Mouse (Mus musculus): ENCODE results near the gene Ece2. TPM values are rescaled to one million over a fixed set of nuclear protein-coding genes. Genes with fewer than 3 reads are reported as not detected.
A peak's percentile ranks its signal among the peaks of the same experiment; 100 is the strongest.

The Ece2 gene
- polyA plus RNA-seq, 1 experiment from 2014 or later = 4.9 TPM

DNA sequence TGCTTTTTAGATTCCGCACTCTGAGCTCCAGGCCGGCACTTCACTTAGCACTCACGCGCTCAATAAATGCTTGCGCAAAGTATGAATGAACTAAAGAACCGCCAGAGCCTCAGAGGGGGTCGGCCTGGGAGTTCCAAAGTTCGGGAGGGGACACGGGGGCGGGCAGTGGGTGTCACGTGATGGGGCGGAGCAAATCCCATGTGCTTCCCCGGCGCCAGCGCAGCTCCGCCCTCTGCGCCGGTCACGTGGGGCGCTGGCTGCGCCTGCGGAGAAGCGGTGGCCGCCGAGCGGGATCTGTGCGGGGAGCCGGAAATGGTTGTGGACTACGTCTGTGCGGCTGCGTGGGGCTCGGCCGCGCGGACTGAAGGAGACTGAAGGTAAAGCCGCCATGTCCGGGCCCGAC, 42.9 kb downstream of the Ece2 start:
- under 1% methylated on average over 34 of the region's 38 CpGs for WGBS
- ATAC-seq (replicated peaks; ENCODE audit: low FRiP score) = peak; percentile 97
- Histone ChIP-seq H3K36me3 (ENCODE audit: control insufficient read depth, insufficient read depth, low read length) (no peaks in the 10 kb centered on the region), H3K27ac (ENCODE audit: low read depth, low read length) (peak overlapping the region; percentile 89), H3K9ac (ENCODE audit: low read length) (peak overlapping the region; percentile 96), H3K4me1 (replicated peaks; ENCODE audit: control insufficient read depth, insufficient read depth, low read length) (peaks cover 8% of the 10 kb centered on the region), H3K27me3 (ENCODE audit: control insufficient read depth, insufficient read depth, low read length) (no peaks in the 10 kb centered on the region), H3K9me3 (ENCODE audit: control insufficient read depth, low read length) (no peaks in the 10 kb centered on the region), H3K4me2 (ENCODE audit: low read depth, low read length, severe bottlenecking) (peak overlapping the region; percentile 57), H3K4me3 (ENCODE audit: low read depth, low read length) (peak overlapping the region; percentile 100)
- DNase-seq (ENCODE audit: low spot score) = peak; percentile 97

DNA sequence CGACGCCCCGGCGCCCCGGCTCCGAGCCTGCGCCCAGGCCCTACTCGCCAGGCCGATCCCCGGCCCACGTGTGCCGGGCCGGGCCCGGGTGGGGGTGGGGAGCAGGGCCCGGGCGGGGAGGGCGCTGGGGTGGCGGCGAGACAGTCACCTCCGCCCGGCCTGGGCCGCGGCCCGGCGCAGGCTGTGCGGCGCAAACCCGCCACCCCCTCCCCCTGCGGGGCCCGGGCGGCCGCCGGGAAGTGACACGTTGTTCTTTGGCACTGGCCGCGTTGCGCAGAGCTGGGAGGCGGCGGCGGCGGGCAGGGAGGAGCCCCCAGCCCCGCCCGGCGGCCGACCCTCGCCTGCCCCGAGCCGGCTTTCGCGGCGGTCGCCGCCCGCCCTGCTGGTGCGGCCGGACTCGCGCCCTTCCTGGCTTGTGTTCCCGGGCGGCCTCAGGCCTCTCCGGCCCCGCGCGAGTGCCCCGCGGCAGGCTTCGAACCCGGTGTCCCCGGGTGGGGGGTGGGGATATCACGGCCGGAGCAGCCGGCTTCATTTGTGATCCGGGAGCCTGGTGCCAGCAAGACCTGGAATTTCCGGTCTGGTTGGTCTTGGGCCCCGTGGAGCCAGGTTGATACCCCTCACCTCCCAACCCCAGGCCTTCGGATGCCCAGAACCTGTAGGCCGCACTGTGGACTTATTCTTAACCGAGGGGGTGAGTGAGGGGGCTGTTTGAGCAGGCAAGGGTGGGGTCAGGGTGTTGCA, 43.5 kb downstream of the Ece2 start:
- WGBS = 0% methylated on average over 38 of the region's 78 CpGs
- H3K4me2 ChIP-seq (ENCODE audit: low read depth, low read length, severe bottlenecking) = peak overlapping the region; percentile 95
- H3K27ac ChIP-seq (ENCODE audit: low read depth, low read length) = peak overlapping the region; percentile 89

DNA sequence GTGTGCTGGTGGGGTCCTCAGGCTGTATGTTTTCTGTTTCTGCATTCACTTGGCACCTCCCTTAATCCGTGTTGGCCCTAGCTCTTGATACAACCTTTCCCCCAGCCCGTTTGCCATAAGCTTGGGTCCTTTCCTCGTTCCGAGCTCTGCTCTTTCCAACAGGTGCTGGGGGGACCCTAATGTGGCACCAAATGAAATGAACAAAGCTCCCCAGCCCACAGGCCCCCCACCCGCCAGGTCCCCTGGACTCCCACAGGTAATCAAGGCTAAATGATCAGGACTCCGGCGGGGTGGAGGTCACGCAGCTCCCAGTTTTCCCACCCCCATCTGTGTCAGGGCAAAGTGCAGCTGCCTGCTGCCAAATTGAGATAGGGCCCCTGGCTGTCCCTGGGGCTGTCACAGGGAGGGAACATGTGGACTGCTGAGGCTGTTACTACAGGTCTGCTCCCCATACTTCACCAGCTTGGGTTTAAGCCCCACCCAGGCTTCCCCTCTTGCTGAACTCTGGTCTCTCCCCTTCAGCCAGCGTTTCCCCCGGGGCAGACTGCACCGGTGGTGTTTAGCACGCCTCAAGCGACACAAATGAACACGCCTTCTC, 44.2 kb downstream of the Ece2 start:
- ATAC-seq (replicated peaks; ENCODE audit: low FRiP score) (no peak), DNase-seq (ENCODE audit: low spot score) (peak; percentile 63)
- H3K4me1 ChIP-seq (replicated peaks; ENCODE audit: control insufficient read depth, insufficient read depth, low read length) = peaks cover 8% of the 10 kb centered on the region
- H3K27ac ChIP-seq (ENCODE audit: low read depth, low read length) = no peak overlapping the region; the same call in 1 of the 2 replicates
- peak overlapping the region; percentile 95 for H3K4me2 ChIP-seq (ENCODE audit: low read depth, low read length, severe bottlenecking)
- H3K36me3 ChIP-seq (ENCODE audit: control insufficient read depth, insufficient read depth, low read length) = peaks cover 4% of the 10 kb centered on the region; the same call in 1 of the 2 replicates
- peak overlapping the region; percentile 96 for H3K9ac ChIP-seq (ENCODE audit: low read length)
- 15% methylated on average over 14 of the region's 14 CpGs for WGBS
- H3K9me3 ChIP-seq (ENCODE audit: control insufficient read depth, low read length) = no peaks in the 10 kb centered on the region
- H3K27me3 ChIP-seq (ENCODE audit: control insufficient read depth, insufficient read depth, low read length) = no peaks in the 10 kb centered on the region
- peak overlapping the region; percentile 100 for H3K4me3 ChIP-seq (ENCODE audit: low read depth, low read length)

More for the DNA sequence above, 43.5 kb downstream of the Ece2 start:
- Histone ChIP-seq H3K36me3 (ENCODE audit: control insufficient read depth, insufficient read depth, low read length) (peaks cover 4% of the 10 kb centered on the region; the same call in 1 of the 2 replicates), H3K4me3 (ENCODE audit: low read depth, low read length) (peak overlapping the region; percentile 100), H3K4me1 (replicated peaks; ENCODE audit: control insufficient read depth, insufficient read depth, low read length) (peaks cover 8% of the 10 kb centered on the region), H3K9ac (ENCODE audit: low read length) (peak overlapping the region; percentile 96), H3K27me3 (ENCODE audit: control insufficient read depth, insufficient read depth, low read length) (no peaks in the 10 kb centered on the region), H3K9me3 (ENCODE audit: control insufficient read depth, low read length) (no peaks in the 10 kb centered on the region)
- DNase-seq (ENCODE audit: low spot score) (peak; percentile 82), ATAC-seq (replicated peaks; ENCODE audit: low FRiP score) (peak; percentile 87; the same call in 1 of the 2 replicates)

DNA sequence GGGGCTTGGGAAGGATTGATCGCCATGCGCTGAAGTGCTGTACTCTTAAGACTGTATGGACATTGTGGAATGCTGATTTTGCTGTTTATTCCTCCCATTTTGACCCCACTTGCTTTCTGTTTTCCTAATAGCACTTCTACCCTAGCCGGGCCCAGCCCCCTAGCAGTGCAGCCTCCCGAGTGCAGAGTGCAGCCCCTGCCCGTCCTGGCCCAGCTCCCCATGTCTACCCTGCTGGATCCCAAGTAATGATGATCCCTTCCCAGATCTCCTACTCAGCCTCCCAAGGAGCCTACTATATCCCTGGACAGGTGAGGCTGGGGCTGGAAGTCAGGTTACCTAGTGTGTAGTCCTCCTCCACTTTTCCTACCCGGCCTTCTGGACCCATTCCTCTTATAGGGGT, 45.6 kb downstream of the Ece2 start:
- 85% methylated on average over 6 of the region's 6 CpGs for WGBS
- no peak overlapping the region for H3K9ac ChIP-seq (ENCODE audit: low read length)
- no peak for ATAC-seq (replicated peaks; ENCODE audit: low FRiP score)
- H3K4me2 ChIP-seq (ENCODE audit: low read depth, low read length, severe bottlenecking) = no peak overlapping the region
- no peak overlapping the region for H3K4me3 ChIP-seq (ENCODE audit: low read depth, low read length)
- no peak for DNase-seq (ENCODE audit: low spot score)
- peaks cover 8% of the 10 kb centered on the region for H3K4me1 ChIP-seq (replicated peaks; ENCODE audit: control insufficient read depth, insufficient read depth, low read length)
- H3K9me3 ChIP-seq (ENCODE audit: control insufficient read depth, low read length) = no peaks in the 10 kb centered on the region
- H3K36me3 ChIP-seq (ENCODE audit: control insufficient read depth, insufficient read depth, low read length) = peaks cover 15% of the 10 kb centered on the region
- H3K27me3 ChIP-seq (ENCODE audit: control insufficient read depth, insufficient read depth, low read length) = no peaks in the 10 kb centered on the region
- H3K27ac ChIP-seq (ENCODE audit: low read depth, low read length) = no peak overlapping the region

DNA sequence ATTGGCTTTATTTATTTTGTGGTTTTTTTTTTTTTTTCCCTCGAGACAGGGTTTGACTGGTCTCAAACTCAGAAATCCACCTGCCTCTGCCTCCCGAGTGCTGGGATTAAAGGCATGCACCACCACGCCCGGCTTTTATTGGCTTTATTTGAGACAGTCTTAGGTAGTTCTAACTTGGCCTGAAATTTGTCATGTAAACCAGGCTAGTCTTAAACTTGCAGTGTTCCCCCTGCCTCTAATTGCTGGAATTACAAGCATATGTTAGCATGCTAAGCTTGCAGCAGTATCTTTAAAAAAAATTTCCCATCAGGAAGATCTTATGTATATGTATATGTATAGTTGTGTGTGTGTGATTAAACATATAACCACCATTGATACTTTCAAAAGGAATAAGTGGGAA, 47.1 kb downstream of the Ece2 start:
- Histone ChIP-seq H3K36me3 (ENCODE audit: control insufficient read depth, insufficient read depth, low read length) (peaks cover 28% of the 10 kb centered on the region), H3K4me3 (ENCODE audit: low read depth, low read length) (no peak overlapping the region), H3K27ac (ENCODE audit: low read depth, low read length) (no peak overlapping the region), H3K27me3 (ENCODE audit: control insufficient read depth, insufficient read depth, low read length) (no peaks in the 10 kb centered on the region), H3K9ac (ENCODE audit: low read length) (no peak overlapping the region), H3K9me3 (ENCODE audit: control insufficient read depth, low read length) (no peaks in the 10 kb centered on the region), H3K4me2 (ENCODE audit: low read depth, low read length, severe bottlenecking) (no peak overlapping the region), H3K4me1 (replicated peaks; ENCODE audit: control insufficient read depth, insufficient read depth, low read length) (peaks cover 8% of the 10 kb centered on the region)
- DNase-seq (ENCODE audit: low spot score) (no peak), ATAC-seq (replicated peaks; ENCODE audit: low FRiP score) (no peak)
- WGBS = 85% methylated on average over 4 of the region's 4 CpGs

DNA sequence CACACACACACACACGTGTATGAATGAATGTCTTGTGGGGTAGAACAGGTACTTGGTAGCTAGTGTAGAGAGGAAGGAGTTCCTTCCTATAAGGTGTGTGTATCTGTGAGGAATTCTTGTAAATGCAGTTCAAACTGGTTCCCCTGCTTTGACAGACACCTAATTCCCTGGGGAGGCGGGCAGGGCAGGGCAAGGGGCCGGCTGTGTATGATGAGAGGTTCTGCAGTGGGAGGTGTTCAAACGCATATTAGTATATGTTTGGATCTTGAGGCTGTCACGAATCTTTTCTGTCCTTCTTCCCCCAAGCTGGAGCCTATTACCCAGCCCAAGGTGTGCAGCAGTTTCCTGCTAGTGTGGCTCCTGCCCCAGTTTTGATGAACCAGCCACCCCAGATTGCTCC, 47.8 kb downstream of the Ece2 start:
- Histone ChIP-seq H3K9ac (ENCODE audit: low read length) (no peak overlapping the region), H3K4me1 (replicated peaks; ENCODE audit: control insufficient read depth, insufficient read depth, low read length) (peaks cover 8% of the 10 kb centered on the region), H3K9me3 (ENCODE audit: control insufficient read depth, low read length) (no peaks in the 10 kb centered on the region), H3K4me3 (ENCODE audit: low read depth, low read length) (no peak overlapping the region), H3K4me2 (ENCODE audit: low read depth, low read length, severe bottlenecking) (no peak overlapping the region), H3K27me3 (ENCODE audit: control insufficient read depth, insufficient read depth, low read length) (no peaks in the 10 kb centered on the region), H3K27ac (ENCODE audit: low read depth, low read length) (no peak overlapping the region), H3K36me3 (ENCODE audit: control insufficient read depth, insufficient read depth, low read length) (peaks cover 32% of the 10 kb centered on the region)
- DNase-seq (ENCODE audit: low spot score) (no peak), ATAC-seq (replicated peaks; ENCODE audit: low FRiP score) (no peak)
- WGBS = 86% methylated on average over 5 of the region's 5 CpGs

DNA sequence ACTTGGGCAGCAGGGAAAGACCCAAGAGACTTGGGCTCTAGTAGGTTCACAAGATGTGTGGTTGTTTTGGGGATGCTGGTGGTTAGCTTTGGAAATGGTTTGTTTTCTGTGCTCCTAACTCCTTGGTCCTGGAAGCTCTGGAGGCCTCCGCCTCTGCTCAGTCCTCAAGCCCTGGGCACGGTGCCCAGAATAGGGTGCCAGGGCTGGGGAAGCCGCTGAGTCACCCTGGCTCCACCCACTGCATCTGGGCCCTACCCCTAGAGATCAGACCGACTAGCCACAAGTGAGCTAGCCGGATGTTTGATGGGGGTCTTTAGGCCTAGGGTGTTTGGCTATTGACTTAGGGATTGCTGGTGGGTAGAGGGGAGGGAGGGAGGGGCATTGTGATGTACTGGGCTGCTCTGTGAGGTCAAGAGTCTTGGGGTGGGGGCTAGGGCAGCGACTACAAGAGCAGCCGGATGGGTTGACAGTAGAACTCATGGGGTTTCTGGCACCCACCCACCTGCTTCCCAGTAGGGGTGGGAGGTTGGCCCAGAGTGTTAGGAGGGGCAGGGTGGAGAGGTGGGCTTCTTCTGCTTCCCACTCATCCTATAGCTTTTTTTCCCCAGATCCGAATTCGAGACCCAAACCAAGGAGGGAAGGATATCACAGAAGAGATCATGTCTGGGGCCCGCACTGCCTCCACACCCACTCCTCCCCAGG, 48.5 kb downstream of the Ece2 start:
- Histone ChIP-seq H3K4me2 (ENCODE audit: low read depth, low read length, severe bottlenecking) (no peak overlapping the region), H3K27ac (ENCODE audit: low read depth, low read length) (no peak overlapping the region), H3K4me3 (ENCODE audit: low read depth, low read length) (no peak overlapping the region), H3K9ac (ENCODE audit: low read length) (no peak overlapping the region), H3K36me3 (ENCODE audit: control insufficient read depth, insufficient read depth, low read length) (peaks cover 35% of the 10 kb centered on the region), H3K27me3 (ENCODE audit: control insufficient read depth, insufficient read depth, low read length) (no peaks in the 10 kb centered on the region), H3K4me1 (replicated peaks; ENCODE audit: control insufficient read depth, insufficient read depth, low read length) (peaks cover 8% of the 10 kb centered on the region), H3K9me3 (ENCODE audit: control insufficient read depth, low read length) (no peaks in the 10 kb centered on the region)
- no peak for ATAC-seq (replicated peaks; ENCODE audit: low FRiP score)
- DNase-seq (ENCODE audit: low spot score) = no peak
- 93% methylated on average over 10 of the region's 10 CpGs for WGBS

DNA sequence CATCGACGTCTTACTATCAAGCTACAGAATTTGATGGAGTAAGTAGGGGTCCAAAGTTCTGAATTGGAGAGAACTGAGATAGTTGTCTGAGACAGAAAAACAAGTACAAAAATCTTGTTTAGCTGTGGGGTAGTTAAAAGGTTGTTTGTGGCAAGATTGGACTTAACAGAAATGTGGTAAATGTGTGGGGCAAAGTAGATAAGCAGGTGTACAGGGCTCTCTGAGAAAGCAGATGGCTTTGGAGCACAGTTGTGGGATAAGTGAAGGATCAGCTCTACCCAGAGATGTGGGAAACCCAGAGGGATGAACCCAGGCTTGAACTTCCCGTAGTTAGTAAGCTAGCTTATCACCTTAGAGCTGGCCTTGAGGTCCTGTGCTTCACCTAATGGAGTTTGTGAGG, 61.1 kb downstream of the Ece2 start:
- H3K4me1 ChIP-seq (replicated peaks; ENCODE audit: control insufficient read depth, insufficient read depth, low read length) = peaks cover 16% of the 10 kb centered on the region; the same call in 1 of the 2 replicates
- WGBS = 93% methylated on average over 3 of the region's 3 CpGs
- no peak overlapping the region for H3K4me2 ChIP-seq (ENCODE audit: low read depth, low read length, severe bottlenecking)
- H3K9me3 ChIP-seq (ENCODE audit: control insufficient read depth, low read length) = no peaks in the 10 kb centered on the region
- no peak overlapping the region for H3K27ac ChIP-seq (ENCODE audit: low read depth, low read length)
- H3K4me3 ChIP-seq (ENCODE audit: low read depth, low read length) = no peak overlapping the region
- H3K36me3 ChIP-seq (ENCODE audit: control insufficient read depth, insufficient read depth, low read length) = peaks cover 31% of the 10 kb centered on the region
- H3K27me3 ChIP-seq (ENCODE audit: control insufficient read depth, insufficient read depth, low read length) = no peaks in the 10 kb centered on the region
- ATAC-seq (replicated peaks; ENCODE audit: low FRiP score) = no peak
- no peak overlapping the region for H3K9ac ChIP-seq (ENCODE audit: low read length)
- DNase-seq (ENCODE audit: low spot score) = no peak
